Mouse (Mus musculus) forelimb bud, embryonic 11.5 days (tissue): ENCODE measurements around the gene Copz2.

Experiments used
- DNase-seq: peaks from one replicate; pipeline ENCODE4 v3.0.0-alpha.2; 2012; ENCODE audit warnings: low read depth, low spot score

Gene Copz2

GRCm38 (mm10) chr11:96902639-96903635, 53.3 kb downstream of the Copz2 start:
- DNase-seq: no peak

GRCm38 (mm10) chr11:96906431-96907161, 56.9 kb downstream of the Copz2 start:
- DNase-seq: no peak

GRCm38 (mm10) chr11:96908594-96908993, 58.9 kb downstream of the Copz2 start:
- no peak for DNase-seq

GRCm38 (mm10) chr11:96910003-96910402, 60.3 kb downstream of the Copz2 start:
- DNase-seq: peak; percentile 81
